Mouse (Mus musculus): Measurements from ENCODE around the gene Cdrt4.

DNA sequence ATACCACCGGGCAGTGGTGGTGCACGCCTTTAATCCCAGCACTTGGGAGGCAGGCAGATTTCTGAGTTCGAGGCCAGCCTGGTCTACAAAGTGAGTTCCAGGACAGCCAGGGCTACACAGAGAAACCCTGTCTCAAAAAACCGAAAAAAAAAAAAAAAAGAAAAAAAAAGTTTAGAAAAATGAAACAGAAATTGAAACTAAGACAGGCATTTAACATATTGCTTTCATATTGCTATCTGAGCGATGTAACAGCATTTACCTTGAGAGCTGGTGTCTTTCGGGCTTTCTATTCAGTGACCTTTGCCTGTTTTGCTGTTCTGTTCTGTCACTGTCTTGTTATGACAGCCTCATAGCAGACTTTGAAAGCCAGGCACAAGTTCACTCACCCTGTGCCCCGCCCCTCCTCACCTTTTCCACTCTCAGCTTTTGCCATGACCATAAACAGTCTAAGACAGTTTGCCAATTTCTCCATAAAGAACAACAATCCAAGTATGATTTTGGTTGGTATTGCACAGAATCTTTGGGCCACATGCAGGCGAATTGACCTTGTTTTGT, 6.7 kb downstream of the Cdrt4 start:
- TF ChIP-seq GATA1 (IDR thresholded peaks at IDR 0.05; ENCODE audit: low read length), result no peak
- no peak for TF ChIP-seq TAL1 (IDR thresholded peaks at IDR 0.05; ENCODE audit: low read length)
